Mouse (Mus musculus) neural tube, embryonic 12.5 days (tissue): ENCODE results near the gene Sstr3. TPM values are rescaled to one million over a fixed set of nuclear protein-coding genes. Genes with fewer than 3 reads are reported as not detected.

Experiments
- ATAC-seq: fragments of 200-750 bp; cut with Nextera tagmentation; 2 replicates; pipeline ENCODE4 v1.8.0; 2017; ENCODE audit warnings: low read depth, mild to moderate bottlenecking, moderate TSS enrichment, moderate library complexity; ENCODE audit not compliant: low FRiP score
- H3K27ac ChIP-seq: fragments of 300-500 bp; sonication (generic); 2 replicates; pipeline ENCODE4 v1.5.1; 2016
- H3K27me3 ChIP-seq: fragments of 300-500 bp; sonication (generic); replicated peaks from 2 replicates; pipeline ENCODE4 v1.6.1; 2016; ENCODE audit warnings: mild to moderate bottlenecking
- H3K36me3 ChIP-seq: fragments of 300-500 bp; sonication (generic); 2 replicates; pipeline ENCODE4 v1.6.1; 2016; ENCODE audit warnings: mild to moderate bottlenecking
- H3K4me1 ChIP-seq: fragments of 300-500 bp; sonication (generic); 2 replicates; pipeline ENCODE4 v1.6.1; 2016
- H3K4me2 ChIP-seq: fragments of 300-500 bp; sonication (generic); replicated peaks from 2 replicates; pipeline ENCODE4 v1.6.1; 2016; ENCODE audit warnings: mild to moderate bottlenecking
- H3K4me3 ChIP-seq: fragments of 300-500 bp; sonication (generic); 2 replicates; pipeline ENCODE4 v1.5.1; 2016
- H3K9ac ChIP-seq: fragments of 300-500 bp; sonication (generic); 2 replicates; pipeline ENCODE4 v1.6.1; 2016; ENCODE audit warnings: mild to moderate bottlenecking
- H3K9me3 ChIP-seq: fragments of 300-500 bp; sonication (generic); 2 replicates; pipeline ENCODE4 v1.6.1; 2016; ENCODE audit warnings: mild to moderate bottlenecking
- WGBS: fragments of 180-500 bp; shearing (Covaris S2); methylation state at CpG from one replicate; pipeline ENCODE4 v1.1.7; 2016; 5-methylcytosine and 5-hydroxymethylcytosine counted together
- polyA plus RNA-seq: library from polyadenylated mRNA; unstranded; fragments of >200 nt; fragmentation: Nextera tagmentation; extraction: Ambion mirVana; gene quantifications from 2 replicates; pipeline ENCODE4 v1.2.1, GENCODE M21; 2016

Sstr3 gene
- polyA plus RNA-seq, 1 experiment from 2014 or later: 0.18 TPM

DNA sequence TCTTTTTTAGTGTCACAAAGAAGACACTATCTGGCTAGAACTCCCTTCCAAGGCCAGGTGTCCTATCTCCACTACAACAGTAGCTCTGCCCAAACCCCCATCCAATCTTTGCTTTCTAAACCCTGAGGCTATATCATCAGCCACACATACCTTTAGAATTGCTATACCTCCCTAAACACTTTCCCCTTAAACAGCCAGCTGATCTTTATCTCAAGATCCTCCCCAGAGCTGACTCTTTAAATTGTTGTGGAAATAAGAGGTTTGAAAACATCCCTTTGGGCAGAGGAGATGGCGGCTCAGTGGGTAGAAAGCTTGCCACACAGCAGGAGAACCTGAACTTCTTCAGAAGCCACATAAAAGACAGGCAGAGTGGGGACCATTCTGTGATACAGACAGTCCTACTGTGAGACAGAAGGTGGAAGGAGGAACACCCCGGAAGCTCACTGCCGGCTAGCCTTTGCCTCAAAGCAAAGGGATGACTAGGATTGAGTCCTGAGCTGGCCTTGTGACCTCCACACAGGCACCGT, 31.9 kb upstream of the Sstr3 start:
- H3K4me1 ChIP-seq: peaks cover 20% of the 10 kb centered on the region
- 64% methylated on average over 4 of the region's 4 CpGs for WGBS
- H3K27ac ChIP-seq: no peak overlapping the region
- no peak overlapping the region for H3K9ac ChIP-seq
- H3K4me3 ChIP-seq: no peak overlapping the region
- no peak overlapping the region for H3K4me2 ChIP-seq
- no peaks in the 10 kb centered on the region for H3K27me3 ChIP-seq
- ATAC-seq: no peak
- H3K9me3 ChIP-seq: no peaks in the 10 kb centered on the region
- H3K36me3 ChIP-seq: no peaks in the 10 kb centered on the region

DNA sequence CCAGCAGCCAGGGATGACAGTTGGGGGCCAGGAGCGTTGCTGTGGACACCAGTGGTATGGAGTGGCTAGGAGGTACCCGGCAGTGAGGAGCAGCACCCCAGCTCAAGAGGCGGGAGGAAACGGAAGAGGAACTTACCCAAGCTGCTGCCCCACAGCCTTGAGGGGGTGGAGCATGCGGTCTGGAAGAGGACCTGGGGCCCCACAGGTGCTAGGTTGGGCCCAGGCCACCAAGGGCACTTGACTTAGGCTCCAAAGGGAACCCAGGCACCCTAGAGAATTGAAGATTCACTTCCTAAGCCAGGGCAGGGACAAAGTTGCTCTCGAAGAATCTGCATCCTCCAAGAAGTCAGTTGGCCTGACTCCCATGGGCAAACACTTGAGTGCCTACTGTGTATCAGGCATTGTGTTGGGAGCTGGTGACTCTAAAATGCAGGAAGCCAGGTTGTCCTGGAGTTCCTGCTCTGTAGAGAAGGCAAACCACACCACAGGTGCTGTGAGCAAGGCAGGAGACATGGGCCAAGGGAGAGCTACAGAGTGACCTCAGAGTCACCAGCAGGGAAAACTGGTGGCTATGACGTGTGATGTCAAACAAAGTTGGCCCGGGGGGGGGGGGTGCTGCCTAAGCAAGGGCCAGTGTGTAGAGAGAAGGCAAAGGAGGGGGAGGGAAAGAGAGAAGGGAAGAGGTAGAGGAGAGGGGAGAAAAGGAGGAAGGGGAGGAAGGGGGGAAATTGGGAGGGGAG, 28.3 kb upstream of the Sstr3 start, which contains the start of gene Rac2:
Gene Rac2, minus strand, starts transcription at position 126 of the 740 bp plus-strand sequence.
- Histone ChIP-seq H3K27me3 (no peaks in the 10 kb centered on the region), H3K4me2 (no peak within 1 kb of the TSS), H3K9me3 (no peaks in the 10 kb centered on the region), H3K9ac (no peak within 1 kb of the TSS), H3K36me3 (no peaks in the 10 kb centered on the region), H3K4me1 (no peaks in the 10 kb centered on the region), H3K4me3 (no peak within 1 kb of the TSS), H3K27ac (no peak within 1 kb of the TSS)
- 84% methylated on average over 8 of the region's 8 CpGs for WGBS
- no peak for ATAC-seq

DNA sequence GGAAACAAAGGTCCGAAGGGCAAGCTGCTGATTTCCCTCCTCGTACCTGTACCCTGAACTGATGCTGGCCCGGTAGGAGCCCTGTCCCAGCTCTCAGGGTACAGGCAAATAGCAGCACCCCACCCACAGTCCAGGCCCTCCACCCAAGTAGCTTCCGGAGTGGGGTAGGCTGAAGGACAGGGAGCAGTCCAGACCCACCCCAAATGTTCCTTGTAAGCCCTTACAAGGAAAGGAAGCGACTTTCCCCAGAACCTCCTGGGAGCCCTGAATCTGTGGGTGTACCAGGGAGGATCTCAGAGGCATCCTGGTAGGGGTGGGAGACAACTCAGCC, 27.8 kb upstream of the Sstr3 start:
- H3K9me3 ChIP-seq: no peaks in the 10 kb centered on the region
- no peak for ATAC-seq
- H3K9ac ChIP-seq: no peak overlapping the region
- no peaks in the 10 kb centered on the region for H3K27me3 ChIP-seq
- no peak overlapping the region for H3K4me3 ChIP-seq
- H3K4me1 ChIP-seq: no peaks in the 10 kb centered on the region
- 98% methylated on average over 5 of the region's 5 CpGs for WGBS
- no peak overlapping the region for H3K4me2 ChIP-seq
- H3K36me3 ChIP-seq: no peaks in the 10 kb centered on the region
- H3K27ac ChIP-seq: no peak overlapping the region

DNA sequence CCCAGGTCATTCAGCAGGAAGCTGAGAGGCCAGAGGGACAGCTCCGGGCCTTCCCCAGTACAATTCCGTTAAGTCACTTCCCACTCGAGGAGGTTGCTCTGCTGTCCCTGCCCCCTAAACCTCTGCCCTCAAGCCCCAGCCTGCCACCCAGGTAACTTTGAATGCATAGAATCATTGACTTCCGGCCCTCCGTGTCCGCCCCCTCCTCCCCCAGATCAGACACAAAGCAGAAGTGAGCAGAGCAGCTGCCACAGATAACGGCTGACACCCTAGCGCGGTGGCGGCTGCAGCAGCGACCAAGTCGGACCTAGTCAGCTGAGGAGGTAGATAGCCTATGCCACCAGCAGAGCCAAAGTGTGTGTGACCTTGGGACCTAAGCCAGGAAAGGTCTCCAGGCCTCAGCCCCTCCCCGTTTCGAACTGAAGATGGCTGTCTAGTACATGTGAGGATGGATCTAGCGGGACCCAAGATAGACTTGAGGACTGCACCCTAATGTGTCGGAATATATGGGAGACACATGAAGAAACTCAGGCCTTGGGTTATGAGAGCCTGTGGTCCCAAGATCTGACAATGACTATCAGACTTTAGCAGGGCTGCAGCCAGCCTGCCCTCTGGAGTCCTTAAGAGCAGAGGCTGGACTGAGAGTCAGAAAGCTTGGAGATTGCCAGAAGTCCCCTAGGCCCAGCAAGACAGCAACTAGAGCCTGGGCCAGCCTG, 27.2 kb upstream of the Sstr3 start:
- Histone ChIP-seq H3K4me1 (no peaks in the 10 kb centered on the region), H3K27me3 (no peaks in the 10 kb centered on the region), H3K36me3 (no peaks in the 10 kb centered on the region), H3K4me2 (no peak overlapping the region), H3K27ac (no peak overlapping the region), H3K9me3 (no peaks in the 10 kb centered on the region), H3K4me3 (no peak overlapping the region), H3K9ac (no peak overlapping the region)
- ATAC-seq: no peak
- WGBS: 72% methylated on average over 16 of the region's 16 CpGs

DNA sequence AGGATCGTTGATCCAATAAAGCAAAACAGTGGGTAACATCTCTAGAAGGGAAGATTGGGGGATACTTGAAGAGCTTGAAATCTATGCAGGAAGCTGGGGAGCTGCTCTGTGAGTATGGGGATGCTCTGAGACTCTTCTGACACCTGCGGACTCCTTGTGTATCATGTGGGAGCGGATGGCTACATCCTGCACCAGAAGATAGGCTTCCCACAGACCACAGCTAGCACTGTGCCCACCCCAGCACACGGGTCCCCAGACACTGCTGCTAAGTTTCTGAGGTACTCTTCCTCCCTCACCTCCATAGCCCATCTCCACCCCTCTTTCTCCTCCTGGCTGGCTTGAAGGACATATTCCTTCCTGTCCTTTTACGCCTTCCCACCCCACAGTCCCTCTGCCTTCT, 25.7 kb upstream of the Sstr3 start:
- Histone ChIP-seq H3K27me3 (no peaks in the 10 kb centered on the region), H3K4me2 (no peak overlapping the region), H3K36me3 (no peaks in the 10 kb centered on the region), H3K9ac (no peak overlapping the region), H3K4me3 (no peak overlapping the region), H3K27ac (no peak overlapping the region), H3K4me1 (no peaks in the 10 kb centered on the region), H3K9me3 (no peaks in the 10 kb centered on the region)
- 92% methylated on average over 5 of the region's 5 CpGs for WGBS
- no peak for ATAC-seq

DNA sequence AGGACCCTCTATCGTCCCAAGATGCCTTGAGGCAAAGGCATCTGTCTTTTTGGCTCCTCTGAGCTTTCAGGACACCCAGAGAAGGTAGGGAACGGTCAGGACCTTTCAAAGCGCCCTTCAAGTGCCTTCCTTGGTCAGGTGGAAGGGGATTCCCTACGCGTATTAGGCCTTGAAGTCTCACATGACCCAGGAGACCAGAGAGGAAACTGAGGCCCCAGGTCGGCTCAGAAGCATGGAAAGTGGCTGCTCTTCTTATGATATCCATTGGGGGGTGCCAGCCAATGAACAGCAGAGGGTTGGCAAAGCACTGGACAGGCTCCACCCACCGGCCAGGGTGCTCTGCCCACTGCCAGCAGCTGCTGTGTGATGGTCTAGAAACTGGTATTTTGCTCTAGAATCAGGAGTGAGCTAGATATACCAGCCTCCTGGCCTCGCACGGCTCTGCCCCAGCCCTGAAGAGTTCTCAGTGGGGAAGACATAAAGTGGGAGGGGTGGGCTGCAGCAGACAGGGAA, 23.2 kb upstream of the Sstr3 start:
- H3K9ac ChIP-seq: no peak overlapping the region
- WGBS: 72% methylated on average over 9 of the region's 9 CpGs

DNA sequence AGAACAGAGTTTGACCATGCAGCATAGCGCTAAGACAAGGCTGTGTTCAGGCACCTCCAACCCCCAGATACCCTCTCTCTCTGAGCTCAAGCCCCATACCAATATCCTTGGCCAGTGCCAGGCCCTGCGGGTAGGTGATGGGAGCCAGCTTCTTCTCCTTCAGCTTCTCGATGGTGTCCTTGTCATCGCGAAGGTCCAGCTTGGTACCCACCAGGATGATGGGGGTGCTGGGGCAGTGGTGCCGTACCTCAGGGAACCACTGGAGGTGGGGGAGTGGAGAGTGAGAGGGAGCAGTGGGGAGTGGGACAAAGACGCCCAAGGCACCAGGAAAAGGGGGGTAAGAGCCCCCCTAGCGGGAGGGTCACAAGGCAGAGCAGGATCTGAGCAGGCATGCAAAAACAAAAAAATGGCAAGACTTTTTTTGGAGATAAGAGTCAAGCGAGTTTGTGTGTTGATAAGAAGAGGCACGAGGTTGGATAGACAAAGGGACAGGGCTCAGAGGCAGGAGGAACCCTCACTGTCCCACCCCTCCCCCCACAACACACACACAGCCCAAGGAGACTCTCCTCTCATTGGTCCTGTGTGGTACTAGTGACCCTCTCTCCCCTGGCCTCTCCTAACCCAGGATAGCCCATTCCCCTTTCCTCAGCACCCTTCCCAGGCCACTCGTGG, 20.4 kb upstream of the Sstr3 start:
- H3K36me3 ChIP-seq: no peaks in the 10 kb centered on the region
- no peak overlapping the region for H3K9ac ChIP-seq
- no peaks in the 10 kb centered on the region for H3K27me3 ChIP-seq
- H3K27ac ChIP-seq: no peak overlapping the region
- H3K4me3 ChIP-seq: no peak overlapping the region
- WGBS: 80% methylated on average over 11 of the region's 11 CpGs
- H3K4me2 ChIP-seq: no peak overlapping the region
- H3K9me3 ChIP-seq: no peaks in the 10 kb centered on the region
- no peak for ATAC-seq
- H3K4me1 ChIP-seq: no peaks in the 10 kb centered on the region

More for the DNA sequence above, 23.2 kb upstream of the Sstr3 start:
- Histone ChIP-seq H3K4me3 (no peak overlapping the region), H3K4me2 (no peak overlapping the region), H3K27me3 (no peaks in the 10 kb centered on the region), H3K36me3 (no peaks in the 10 kb centered on the region), H3K27ac (no peak overlapping the region), H3K9me3 (no peaks in the 10 kb centered on the region), H3K4me1 (no peaks in the 10 kb centered on the region)
- ATAC-seq: no peak

DNA sequence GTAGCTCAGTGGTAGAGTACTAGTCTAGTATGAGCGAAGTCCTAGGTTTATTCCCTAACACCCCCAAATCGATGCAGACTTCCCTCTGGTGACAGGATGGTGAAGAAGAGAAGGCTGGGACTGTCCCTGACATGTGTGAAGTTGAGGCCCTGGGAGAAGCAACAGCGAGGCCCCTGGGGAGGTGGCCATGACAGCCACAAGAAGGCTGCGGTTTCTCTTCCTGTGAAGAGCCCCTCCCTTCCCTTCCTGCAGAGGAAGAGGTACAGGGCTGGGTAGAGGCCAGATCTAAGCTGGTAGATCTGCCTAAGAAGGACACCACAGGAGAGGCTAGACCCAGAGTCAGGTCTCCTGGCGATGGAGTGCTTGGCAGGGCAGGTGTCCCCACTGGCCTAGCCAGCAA, 19.5 kb upstream of the Sstr3 start:
- H3K4me3 ChIP-seq: no peak overlapping the region
- no peaks in the 10 kb centered on the region for H3K36me3 ChIP-seq
- no peaks in the 10 kb centered on the region for H3K9me3 ChIP-seq
- WGBS: 82% methylated on average over 5 of the region's 5 CpGs
- H3K27ac ChIP-seq: no peak overlapping the region
- no peaks in the 10 kb centered on the region for H3K27me3 ChIP-seq
- no peak for ATAC-seq
- no peak overlapping the region for H3K9ac ChIP-seq
- no peak overlapping the region for H3K4me2 ChIP-seq
- no peaks in the 10 kb centered on the region for H3K4me1 ChIP-seq

DNA sequence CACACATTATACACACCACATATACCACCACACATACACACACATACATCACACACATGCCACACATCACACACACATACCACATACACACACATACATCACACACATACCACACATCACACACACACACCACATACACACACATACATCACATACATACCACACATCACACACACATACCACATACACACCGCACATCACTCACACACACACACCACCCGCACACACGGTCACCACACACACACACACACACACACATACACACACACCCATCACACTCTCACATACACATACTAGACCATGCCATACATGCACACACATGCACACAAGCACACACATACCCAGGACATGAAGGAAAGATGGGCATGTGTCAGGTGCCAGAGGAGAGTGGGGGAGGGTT, 18.9 kb upstream of the Sstr3 start:
- no peak for ATAC-seq
- H3K9ac ChIP-seq: no peak overlapping the region
- no peak overlapping the region for H3K27ac ChIP-seq
- no peaks in the 10 kb centered on the region for H3K27me3 ChIP-seq
- no peak overlapping the region for H3K4me3 ChIP-seq
- H3K9me3 ChIP-seq: no peaks in the 10 kb centered on the region
- H3K4me1 ChIP-seq: no peaks in the 10 kb centered on the region
- 97% methylated on average over 3 of the region's 3 CpGs for WGBS
- no peak overlapping the region for H3K4me2 ChIP-seq
- no peaks in the 10 kb centered on the region for H3K36me3 ChIP-seq

DNA sequence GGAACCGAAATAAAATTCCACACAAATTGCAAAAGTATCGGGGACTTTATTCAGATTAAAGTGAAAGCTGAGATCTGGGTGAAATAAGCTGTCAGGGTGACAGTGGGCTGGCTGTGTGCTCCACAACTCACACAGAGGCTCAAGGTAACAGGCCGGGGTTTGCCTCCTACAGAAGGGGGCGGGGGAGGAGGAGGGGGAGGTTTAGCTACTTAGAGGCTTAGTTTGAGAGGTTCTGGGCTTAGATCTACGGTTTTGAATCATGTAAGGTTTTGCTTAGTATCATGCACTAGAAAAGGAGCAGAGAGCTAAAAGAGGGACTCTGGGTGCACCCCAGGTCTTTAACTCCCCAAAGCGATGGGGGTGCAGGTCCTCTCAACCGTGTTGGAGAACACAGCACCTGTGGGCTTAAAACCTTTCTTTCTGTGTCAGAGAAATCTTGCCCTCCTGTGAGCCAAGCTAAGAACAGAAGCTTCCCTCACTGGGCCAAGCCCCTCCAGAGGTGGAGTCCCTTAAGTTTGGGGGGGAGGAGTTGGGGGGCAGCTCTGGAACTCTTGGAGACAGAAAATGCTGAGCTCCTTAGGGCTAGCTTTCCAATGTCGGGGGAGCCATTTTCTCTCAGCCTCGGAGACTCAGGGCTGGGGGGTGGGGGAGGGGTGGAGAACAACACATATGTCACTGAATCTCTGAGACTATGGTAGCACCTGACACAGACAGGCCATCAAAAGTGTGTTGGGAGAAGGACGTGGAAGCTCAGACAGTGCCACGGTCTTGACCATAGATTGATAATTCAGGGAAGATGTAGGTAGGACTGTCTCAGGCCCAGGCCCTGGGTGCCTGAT, 14.9 kb upstream of the Sstr3 start:
- Histone ChIP-seq H3K9me3 (no peaks in the 10 kb centered on the region), H3K9ac (no peak overlapping the region), H3K4me3 (no peak overlapping the region), H3K36me3 (no peaks in the 10 kb centered on the region), H3K27me3 (no peaks in the 10 kb centered on the region), H3K4me1 (no peaks in the 10 kb centered on the region), H3K27ac (no peak overlapping the region), H3K4me2 (no peak overlapping the region)
- 71% methylated on average over 11 of the region's 11 CpGs for WGBS
- ATAC-seq: no peak

DNA sequence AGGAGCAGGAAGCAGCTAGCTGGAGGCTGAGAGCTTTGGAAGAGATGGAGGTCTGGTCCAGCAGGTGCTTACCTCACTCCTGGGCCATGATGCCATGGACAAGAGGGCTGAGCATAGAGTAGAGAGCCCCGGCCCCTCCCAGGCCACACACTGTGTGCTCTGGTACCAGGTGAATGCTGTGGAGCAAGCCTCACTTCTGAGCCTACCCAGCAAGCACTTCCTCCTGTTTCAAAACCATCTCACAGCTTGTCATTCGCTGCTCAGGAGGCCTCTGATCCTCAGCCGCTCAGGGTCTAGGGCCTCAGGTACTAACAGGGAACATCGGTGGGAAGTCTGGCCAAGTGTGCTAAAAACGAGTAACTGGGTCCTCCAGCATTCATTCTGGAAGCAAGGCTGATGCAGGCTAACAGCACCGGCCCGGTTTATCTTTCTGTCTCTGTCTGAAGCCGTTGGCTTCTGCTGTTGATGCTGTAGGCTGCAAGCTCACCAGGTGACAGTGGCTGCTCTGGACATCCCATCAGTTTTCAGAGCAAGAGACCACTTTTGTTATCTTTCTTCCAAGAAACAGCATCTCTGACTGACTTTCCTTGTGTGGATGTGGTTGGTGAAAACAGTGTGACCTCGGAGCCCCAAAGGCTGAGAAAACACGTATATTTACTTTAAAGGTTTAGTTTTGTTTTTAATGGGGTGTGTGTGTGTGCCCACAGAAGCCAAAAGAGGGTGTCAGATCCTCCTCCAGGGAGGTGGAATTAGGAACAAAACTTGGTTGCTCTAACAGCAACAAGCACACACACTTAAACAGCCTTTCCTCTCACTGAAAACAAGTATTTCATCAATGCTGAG, 13.4 kb upstream of the Sstr3 start:
- no peak overlapping the region for H3K4me2 ChIP-seq
- no peak overlapping the region for H3K27ac ChIP-seq
- H3K4me3 ChIP-seq: no peak overlapping the region
- 0 out of 2 replicates have a peak, but pooled peaks cover under 1% of the 10 kb centered on the region for H3K9me3 ChIP-seq
- no peaks in the 10 kb centered on the region for H3K4me1 ChIP-seq
- ATAC-seq: no peak
- 67% methylated on average over 10 of the region's 10 CpGs for WGBS
- no peaks in the 10 kb centered on the region for H3K36me3 ChIP-seq
- H3K9ac ChIP-seq: no peak overlapping the region
- H3K27me3 ChIP-seq: no peaks in the 10 kb centered on the region
